Mouse (Mus musculus) heart, postnatal 10 days (tissue): ENCODE measurements around the gene Slc22a20. TPM values are rescaled to one million over a fixed set of nuclear protein-coding genes. Genes with fewer than 3 reads are reported as not detected.

Experiments used
- DNase-seq, 2 experiments: peaks; one replicate each; pipeline ENCODE4 v3.0.0; 2021
- intact Hi-C: fragments of 180-260 bp; cut with DNase I; formaldehyde crosslinking; loops from one replicate; pipeline ENCODE4 v1.15.1; 2025
- total RNA-seq, 2 experiments: library from RNA; stranded (reverse); gene quantifications; 2 replicates each; pipeline ENCODE4 v1.2.3; 2021

The Slc22a20 gene
- total RNA-seq, 2 experiments from 2014 or later: not detected

DNA sequence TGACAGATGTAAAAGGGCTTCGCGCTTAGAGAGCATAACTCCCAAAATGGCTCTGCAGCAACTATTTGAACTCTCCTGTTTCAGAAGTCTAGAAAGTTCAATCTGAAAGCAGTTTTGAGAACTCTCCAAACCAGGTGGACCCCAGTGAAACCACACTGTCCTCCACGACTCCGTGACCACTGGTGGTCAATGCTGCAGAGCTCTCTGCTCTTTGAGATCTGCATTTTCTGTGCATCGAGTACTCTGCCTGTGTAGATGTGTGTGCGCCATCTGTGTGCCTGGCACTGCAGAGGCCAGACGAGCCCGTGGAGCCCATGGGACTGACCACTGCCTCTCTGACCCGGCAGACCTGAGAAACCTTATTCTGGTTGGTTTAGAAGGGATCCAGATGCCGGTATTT, 31.0 kb downstream of the Slc22a20 start:
- no peak for DNase-seq
- intact Hi-C loops: no loop called here

DNA sequence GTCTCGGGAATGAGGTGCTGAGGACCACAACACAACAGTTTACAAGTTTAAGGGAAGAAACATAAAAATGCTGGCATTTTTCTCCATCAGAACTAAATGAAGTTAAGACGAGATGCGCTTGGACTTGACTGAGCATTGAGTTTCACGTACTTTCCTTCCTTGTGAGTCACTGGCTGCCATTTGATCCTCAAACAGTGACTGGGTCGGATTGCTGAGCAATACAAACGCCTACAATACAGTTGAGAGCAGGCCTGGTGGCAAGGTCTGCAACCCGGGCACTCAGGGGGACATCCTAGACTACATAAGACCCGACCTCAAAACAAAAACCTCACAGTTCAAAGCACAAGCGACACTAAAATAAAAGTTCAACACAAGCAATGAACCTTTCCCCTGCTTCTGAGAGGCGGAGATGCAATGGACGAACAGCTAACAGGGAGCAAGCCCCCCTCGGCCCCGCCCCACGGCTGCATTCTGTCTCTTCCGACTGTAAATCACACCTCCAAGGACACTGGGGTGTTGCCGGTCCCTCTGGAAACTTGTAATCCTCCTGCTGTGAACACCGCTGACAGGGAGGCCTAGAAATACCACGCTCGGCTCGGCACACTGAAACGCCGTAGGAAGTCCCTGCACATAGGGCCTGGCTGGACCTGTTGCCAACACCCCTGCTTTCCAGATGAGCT, 31.8 kb downstream of the Slc22a20 start:
- intact Hi-C loops: no loop called here

DNA sequence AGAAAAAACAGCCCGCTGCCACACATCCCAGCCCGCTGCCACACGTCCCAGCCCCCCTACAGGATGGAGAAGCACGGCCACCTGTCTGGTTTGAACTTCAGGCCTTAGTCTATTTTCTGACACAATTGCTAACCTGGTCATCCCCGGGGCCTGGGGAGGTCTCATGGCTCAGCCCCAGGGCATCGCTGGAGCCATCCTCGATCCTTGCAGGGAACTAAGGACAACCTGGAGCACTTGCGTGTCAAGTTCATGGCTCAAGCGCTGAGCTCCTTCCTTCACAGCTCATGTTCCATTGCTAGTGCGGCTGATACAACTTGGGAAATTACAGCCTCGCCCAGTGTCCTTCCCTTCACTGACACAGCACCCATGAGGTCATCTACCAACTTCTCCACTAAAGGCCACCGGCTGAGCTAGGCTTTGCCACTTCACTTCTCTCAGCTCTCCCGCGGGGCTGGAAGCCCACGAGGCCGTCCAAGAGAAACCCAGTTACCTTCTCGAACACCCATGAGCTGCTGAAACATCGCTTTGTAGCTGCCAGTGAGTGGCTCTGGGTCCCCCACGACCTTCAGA, 32.7 kb downstream of the Slc22a20 start:
- intact Hi-C loops: no loop called here
- no peak for DNase-seq

More for the DNA sequence above, 31.8 kb downstream of the Slc22a20 start:
- DNase-seq: no peak

DNA sequence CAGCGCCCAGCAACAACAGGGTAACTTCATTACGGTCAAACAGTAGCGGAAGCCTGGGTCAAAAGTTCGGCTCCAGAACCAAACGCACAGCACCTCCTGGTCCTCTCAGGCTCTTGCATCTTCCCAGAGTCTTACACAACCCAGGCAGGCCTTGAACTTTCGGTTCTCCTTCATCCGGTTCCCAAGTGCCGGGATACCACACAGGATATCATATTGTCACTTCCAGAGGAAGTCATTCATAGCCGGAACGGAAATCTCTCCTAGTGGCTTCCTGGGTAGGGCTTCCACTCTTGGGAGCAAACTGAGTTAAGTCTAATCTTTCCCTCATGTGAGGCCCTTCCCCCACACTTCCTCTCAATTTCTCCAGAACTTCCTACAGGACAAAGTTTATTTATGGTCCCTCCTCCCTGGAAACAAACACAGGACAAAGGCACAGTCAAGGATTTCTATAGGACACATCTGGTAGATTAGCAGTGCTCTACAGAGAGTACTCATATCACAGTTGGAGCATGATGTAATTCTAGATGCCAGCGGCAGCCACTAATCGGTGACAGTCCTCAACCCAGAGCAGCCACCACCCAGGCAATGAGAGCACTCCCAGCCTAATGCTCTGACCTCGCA, 33.8 kb downstream of the Slc22a20 start:
- intact Hi-C loops: no loop called here
- DNase-seq: peak; percentile 75 to 80

DNA sequence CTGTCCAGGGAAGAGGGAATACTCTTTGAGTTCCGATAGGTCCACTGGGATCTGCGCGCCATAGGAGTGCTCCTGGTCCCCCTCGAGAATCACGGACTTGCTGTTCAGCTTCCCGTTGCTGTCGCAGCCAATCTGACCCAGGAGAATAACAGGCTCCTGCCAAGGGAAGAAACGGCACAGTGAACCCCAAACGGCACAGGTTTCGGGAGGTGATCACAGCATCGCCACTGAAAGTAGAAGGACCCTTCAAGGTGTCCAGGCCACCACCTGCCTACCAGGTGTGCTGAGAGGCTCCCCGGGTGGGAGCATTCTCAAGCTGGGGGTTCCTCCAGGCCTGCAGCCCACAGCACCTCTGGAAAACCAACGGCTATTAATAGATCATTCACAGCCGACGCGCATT, 34.3 kb downstream of the Slc22a20 start:
- no peak for DNase-seq
- intact Hi-C loops: no loop called here

DNA sequence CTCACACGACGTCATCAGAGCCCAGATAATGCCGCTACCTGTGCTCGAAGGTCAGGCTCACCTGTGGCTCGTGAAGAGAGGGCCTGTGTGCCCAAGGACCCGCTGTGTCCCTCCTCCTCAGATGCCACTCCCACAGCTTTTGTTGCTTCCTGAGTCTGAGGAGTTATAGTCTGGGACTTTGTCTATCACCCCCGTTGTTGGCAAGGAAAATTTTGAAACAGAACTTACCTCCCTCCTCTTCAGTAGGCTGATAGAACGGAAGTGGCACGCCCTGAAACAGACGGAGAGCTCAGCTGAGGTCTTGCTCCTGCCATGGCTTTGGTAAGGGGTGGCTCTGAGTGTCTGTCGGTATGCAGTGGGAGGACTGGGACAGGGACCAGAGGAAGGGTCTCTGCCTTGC, 35.7 kb downstream of the Slc22a20 start:
- intact Hi-C loops: no loop called here
- no peak for DNase-seq

DNA sequence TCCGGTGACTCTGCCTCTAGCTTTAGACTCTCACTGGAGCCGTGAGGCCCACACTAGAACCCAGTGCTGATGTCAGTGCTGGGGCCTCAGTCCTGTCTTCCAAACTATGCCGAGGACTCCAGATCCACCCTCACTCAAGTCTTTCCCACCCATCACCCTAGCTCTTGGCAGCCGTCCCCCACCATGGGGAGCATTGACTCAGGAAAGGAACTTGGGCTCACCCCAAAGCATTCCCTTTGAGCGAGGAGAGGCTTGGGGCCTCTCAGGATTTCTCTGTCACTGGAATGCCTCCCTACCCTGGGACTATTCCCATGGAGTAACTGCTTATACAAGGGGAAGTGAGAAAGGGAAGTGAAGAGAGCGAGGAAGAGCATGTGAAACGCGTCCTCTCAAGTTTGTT, 40.1 kb downstream of the Slc22a20 start:
- DNase-seq: peak; percentile 73 to 77
- intact Hi-C loops: no loop called here

DNA sequence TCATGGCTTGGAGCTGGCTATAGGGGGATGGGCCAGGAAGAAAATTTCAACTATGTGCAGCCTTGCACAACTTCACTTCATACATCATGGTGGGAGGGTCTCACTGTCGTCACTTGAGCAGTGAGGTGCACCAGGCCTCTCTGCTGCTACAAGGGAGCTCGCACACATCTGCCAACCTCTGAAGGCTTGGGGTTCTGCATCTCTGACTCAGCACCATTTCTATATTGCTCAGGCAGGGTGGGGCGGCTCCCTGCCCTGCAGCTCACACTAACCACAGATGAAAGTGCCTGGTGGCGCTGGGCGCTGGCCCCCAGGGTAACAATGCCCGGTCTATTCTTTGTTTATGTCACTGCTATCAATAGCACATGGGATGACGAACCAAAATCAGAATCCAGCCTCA, 40.9 kb downstream of the Slc22a20 start:
- intact Hi-C loops: no loop called here

DNA sequence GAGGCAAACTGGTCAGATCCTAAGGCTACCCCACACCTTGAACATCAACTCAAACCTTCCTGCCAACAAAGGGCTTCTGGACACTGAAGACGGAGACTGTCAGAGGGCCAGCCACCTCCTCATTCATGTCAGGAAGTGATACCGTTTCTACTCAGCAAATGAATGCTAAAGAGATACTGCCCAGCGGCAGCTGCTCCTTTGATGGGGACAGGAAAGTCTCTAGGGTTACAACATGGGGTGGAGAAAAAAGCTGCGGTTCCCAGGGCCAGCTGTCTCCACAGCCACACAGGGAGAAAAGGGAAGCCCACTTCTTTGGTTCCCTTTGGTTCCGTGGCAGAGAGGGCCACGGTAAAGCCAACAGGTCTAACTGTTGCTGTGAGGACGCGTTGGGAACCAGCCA, 41.8 kb downstream of the Slc22a20 start:
- no peak for DNase-seq
- intact Hi-C loops: no loop called here

More for the DNA sequence above, 40.9 kb downstream of the Slc22a20 start:
- peak; percentile 70 to 71 for DNase-seq

DNA sequence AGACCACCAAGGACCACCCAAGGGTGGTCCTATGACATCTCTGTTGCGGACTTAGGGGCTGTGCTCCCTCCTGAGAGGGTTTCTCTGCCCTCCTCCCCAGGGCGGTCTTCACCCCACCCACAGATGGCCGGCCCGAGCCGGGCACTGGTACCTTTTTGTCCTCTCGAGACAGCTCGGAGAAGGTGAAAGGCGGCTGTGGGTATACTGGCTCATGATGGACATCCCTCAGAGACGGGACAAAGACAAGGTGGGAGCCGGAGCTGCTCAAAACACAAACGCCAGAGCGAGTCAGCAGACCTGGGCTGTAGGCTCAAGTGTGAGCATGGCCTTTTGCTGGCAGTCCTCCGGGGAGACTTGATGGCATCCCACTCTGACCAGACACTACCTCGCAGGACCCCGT, 42.5 kb downstream of the Slc22a20 start:
- intact Hi-C loops: no loop called here
- no peak for DNase-seq

DNA sequence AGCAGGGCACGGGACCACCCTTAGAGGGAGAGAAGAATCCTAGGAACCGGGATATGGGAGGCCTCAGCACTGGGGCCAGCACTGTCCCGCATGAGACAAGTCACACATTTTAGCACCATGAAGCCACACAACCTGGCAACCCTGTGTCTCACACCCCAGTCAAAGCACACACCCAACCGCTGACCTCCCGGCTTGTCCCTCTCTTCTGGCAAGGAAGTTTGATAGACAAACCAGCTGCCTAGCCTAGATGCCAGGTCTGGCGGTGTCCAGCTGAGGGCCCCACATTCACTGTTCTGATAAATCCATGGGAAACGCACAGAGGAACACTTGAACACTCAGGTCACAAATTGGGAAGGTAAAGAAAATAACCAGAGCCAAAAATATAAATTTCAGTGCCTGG, 43.4 kb downstream of the Slc22a20 start:
- DNase-seq: no peak
- intact Hi-C loops: no loop called here

DNA sequence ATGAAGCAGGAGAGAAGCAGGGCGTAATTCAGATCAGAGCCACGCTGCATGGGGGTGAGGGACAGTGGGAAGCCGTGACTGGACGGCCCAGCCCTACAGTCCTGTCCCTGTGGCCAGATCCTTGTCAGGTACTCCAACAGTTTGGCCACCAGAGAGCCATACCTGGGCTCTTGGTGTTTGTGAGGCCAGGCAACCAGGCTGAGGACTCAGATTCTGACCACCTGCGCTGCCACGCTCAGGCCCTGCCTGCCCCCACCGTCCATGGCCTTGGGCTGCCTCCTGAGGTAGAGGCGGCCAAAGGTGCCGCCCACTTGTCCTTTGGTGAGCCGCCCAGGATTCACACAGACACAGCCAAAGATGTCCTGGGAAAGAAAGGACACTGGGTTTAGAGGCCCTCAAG, 45.3 kb downstream of the Slc22a20 start:
- DNase-seq: no peak
- intact Hi-C loops: loop anchor here (2.0 kb wide), 1 partner anchor 16 kb away; the partner anchor contains the start of gene Cdc42ep2

DNA sequence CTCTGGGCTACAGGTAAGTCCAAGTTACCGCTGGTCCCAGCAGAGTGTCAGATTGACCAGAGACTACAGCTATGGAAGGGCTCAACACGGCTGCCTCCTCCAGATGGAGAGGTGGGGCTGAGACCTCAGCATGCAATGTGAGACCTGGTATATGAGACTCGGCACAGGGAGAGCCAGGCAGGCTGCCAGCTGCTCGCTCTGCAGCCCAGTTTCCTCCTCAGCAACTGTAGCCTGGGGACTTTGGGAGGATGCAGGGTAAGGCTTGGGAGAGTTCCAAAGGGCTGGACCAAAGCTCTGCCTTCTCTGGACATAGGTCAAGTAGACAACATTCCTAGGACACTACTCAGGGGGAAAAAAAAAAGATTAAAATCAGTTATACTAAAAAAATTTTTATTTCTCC, 45.8 kb downstream of the Slc22a20 start:
- intact Hi-C loops: loop anchor here (2.0 kb wide), 1 partner anchor 15 kb away; the partner anchor contains the start of gene Cdc42ep2

DNA sequence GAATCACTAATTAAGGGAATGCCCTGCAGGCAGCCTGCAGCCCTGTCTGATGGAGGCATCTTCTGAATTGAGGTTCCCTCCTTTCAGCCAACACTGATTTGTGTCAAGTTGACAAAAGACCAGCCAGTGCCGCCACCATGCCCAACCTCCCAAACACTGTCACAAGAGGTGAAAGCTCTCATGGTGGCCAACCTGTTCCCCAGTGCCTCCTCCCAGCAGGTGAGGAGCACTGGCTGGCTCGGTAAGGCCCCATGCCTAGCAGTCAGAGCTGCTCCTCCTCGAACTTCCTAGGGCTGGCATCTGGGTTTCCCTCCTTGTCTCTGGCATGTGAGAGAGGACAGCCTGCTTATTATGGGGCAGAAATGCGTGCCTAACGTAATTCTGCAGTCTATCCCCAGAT, 46.2 kb downstream of the Slc22a20 start:
- no peak for DNase-seq
- intact Hi-C loops: loop anchor here (2.0 kb wide), 1 partner anchor 15 kb away; the partner anchor contains the start of gene Cdc42ep2

More for the DNA sequence above, 45.8 kb downstream of the Slc22a20 start:
- peak; percentile 82 to 86 for DNase-seq

DNA sequence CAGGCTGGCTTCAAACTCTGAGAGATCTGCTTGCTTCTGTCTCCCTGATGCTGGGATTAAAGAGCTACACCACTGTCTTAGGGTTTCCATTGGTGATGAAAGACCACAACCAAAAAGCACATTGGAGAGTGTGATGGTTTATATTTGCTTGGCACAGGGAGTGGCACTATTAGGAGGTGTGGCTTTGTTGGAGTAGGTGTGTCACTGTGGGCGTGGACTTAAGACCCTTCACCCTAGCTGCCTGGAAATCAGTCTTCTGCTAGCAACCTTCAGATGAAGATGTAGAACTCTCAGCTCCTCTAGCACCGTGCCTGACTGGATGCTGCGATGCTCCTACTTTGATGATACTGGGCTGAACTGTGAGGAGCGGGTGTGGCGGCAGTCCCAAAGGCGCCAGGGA, 47.4 kb downstream of the Slc22a20 start:
- DNase-seq: no peak

DNA sequence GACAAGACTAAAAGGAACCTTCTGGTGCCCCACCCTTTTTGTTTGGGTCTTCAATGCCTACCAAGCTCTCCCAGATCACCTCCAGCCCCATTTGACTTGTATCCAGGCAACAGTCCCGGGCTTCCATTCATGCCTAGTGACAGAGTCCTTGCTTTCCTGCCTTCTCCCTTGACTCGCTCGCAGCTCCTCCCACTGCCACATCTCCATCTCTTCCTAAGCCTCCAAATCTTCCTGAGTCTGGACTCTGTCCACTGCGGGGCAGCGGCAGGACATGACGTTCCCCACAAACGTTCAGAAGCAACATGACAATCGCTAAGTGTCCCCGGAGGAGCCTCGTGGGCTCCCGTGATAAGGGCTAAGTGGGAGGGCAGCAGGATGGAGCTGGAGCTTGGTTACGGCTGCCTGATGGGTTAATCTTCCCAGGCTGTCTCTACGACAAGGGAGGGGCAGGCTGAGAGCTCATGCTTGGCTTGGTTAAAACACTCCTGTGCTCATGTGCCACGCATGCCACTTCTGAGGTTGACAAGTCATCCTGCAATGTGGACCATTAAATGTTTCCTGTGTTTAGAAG, 48.0 kb downstream of the Slc22a20 start:
- DNase-seq: peak in 1 of 2 experiments; percentile 46
- intact Hi-C loops: no loop called here

More for the DNA sequence above, 47.4 kb downstream of the Slc22a20 start:
- intact Hi-C loops: no loop called here

DNA sequence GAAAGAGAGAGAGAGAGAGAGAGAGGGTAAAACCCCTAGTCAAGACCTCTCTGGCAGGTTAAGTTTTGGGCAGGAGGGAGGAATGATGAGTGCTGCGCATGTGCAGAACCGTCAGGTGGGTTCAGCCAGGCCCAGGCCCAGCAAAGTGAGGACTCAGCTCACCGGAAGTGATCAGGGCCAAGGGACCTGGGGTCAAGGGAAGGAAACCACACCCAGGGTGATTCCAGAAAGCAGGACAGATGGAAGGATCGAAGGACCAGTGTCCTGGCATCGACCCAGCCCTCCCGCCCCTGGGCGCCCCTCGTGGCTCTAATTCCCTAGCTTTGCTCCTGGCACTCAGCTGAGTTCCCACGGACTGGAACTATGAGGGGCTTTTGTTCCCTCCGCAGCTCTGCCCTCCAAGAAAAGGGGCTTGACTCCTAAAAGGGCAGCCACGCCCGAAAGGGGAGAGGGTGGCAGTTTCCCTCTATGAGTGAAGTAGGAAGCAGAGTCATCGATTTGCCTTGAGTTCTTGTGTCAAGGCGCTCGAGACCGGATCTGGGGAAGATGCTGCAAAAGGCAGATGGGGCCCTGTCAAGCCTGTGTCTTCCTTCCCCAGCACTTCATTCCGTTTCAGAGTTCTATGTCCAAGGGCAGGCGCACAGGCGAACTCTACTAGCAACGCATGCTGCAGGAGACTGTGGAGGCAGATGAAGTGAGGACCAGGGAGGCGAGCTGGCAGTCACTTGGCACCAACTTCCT, 48.7 kb downstream of the Slc22a20 start:
- intact Hi-C loops: no loop called here
- DNase-seq: no peak

DNA sequence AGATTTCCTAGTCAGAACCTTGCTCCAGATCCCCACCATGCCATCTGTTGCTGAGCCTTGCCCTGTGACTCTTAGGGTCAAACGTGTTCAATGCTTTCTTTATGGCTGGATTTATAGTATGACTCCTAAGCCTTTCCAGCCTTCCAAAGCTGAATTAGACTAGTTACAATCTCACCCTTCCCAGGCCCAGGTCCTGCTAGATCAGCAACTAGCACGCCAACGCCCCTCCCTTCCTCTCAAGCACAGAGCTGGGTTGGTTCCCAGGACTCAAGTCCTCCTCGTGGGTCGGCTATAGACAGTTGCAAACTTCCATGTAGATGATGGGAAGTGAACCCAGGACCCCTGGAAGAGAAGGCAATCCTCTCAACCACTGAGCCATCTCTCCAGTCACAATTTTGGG, 50.3 kb downstream of the Slc22a20 start:
- intact Hi-C loops: no loop called here

DNA sequence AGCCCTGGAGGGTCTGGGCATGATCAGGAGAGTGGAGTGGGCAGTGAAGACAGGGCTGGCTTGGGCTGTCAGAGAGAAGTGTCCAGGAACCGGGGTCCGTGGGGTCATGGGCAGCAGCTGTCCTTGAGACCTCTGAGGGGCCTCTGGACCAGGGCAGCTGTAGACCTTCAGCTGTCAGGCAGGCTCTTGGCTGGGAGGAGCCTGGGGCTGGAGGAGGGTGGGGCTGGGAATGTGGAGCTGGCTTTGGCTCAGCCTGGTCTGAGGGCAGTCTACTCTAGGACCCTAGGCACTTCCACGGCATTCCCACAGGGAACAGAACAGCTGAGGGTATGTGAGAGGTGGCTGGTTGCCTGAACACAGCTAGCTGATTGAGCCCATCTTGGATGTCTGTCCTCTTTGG, 50.7 kb downstream of the Slc22a20 start:
- peak; percentile 77 to 81 for DNase-seq
- intact Hi-C loops: no loop called here

More for the DNA sequence above, 50.3 kb downstream of the Slc22a20 start:
- peak; percentile 61 to 64 for DNase-seq

DNA sequence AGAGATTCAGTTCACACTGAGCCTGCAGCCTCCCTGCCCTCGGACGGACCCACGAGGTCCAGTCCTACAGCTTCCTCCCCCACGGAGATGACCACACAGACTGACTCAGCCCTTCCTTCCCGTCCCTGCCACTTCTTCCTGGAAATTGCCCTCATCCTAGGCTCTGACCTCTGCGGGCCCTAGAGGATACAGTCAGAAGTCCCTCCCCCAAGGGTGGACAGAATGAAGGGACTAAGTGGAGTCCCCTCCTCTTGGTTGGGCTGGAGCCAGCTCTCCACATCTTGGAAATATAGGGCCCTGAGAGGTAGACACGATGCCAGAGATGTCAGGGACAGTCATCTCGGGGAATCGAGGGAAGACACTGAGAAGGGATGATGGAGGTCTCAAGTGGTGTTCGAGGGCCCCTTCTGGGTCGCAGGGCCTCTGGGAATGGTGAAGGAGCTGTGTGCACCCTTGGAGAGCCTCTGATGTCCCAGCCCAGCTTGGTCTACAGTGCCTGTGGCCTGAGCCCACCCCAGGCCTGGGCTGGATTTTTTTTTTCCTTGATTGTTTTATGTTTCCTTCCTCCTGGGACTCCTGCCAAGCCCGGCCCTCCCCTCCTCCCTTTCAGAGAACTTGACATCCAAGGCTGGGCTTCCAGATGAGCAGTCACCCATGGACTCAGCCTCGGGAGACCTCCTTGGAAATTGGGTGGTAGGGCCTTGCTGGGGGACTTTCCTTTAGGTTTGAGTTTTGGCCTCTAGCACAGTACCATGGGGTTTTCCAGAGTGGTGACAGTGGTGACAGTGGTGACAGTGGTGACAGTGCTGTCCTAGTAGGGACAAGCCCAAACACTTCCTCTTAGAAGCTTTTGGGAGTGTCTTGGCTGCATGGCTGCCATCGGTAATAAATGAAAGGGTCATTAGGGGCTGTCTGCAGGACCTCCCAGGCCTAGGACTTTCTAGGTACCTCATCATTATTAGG, 56.0 kb downstream of the Slc22a20 start:
- DNase-seq: peak; percentile 81
- intact Hi-C loops: no loop called here
